Mouse (Mus musculus) embryonic fibroblast, embryonic 13.5 days (primary cell): ENCODE measurements at regions not wholly inside any gene's neighbourhood (a gene's known extent, or its start where the extent isn't known, plus 50 kb on each side); places are given as distances from the start of the nearest gene placed in this dataset.

Experiments used
- CTCF ChIP-seq: IDR thresholded peaks from 2 replicates; pipeline ENCODE4 v1.5.1; 2011; ENCODE audit warnings: mild to moderate bottlenecking, control low read depth, low read length, moderate library complexity, borderline replicate concordance; ENCODE audit not compliant: insufficient read depth
- POLR2A ChIP-seq: IDR thresholded peaks from 2 replicates; pipeline ENCODE4 v1.6.1; 2011; ENCODE audit warnings: low read depth, mild to moderate bottlenecking, control low read depth, low read length, moderate library complexity

DNA sequence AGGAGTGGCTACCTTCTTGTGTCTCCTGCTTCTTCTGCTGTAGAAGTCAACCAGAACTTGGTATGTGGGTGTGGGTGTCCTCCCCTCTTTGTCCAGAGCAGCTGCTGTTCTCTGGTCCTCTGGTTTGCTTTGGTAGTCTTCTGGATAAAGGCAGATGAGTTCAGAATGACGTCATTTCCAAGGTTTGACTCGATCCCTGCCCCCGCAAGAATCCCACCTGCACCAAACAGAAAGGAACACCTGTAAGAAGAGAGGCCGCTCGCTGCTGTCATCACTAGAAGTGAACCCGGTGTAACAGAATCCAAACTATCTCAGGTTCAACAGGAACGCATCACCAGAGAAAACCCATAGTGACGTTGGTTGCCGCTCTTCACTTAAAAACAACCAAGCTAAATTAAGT is 205.0 kb downstream of the Bcl2l11 start:
- TF ChIP-seq POLR2A (no peak), CTCF (no peak)
